Mouse (Mus musculus): ENCODE data around the gene Ugt1a7c. TPM values are rescaled to one million over a fixed set of nuclear protein-coding genes. Genes with fewer than 3 reads are reported as not detected.

Ugt1a7c gene
- polyA plus RNA-seq, 1 experiment from 2014 or later = 1.2 TPM

DNA sequence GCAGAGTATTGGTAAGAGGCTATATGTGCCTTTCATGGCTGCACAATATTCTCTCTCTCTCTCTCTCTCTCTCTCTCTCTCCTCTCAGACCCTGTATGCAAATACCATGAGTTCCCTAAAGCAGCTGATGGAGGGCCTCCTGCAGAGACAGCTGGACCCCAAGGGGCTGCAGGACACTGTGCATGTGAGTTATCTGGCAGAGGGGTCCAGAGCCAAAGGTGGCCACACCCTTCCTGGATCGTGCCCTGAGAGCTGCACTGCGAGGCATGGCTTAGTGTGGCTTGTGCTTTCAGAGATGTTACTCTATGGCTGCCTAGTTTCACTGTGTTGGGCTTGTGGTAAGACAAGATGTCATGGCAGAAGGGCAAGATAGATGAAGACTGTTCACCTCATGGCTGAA, 152.8 kb downstream of the Ugt1a7c start:
- WGBS = 49% methylated on average over 2 of the region's 2 CpGs

DNA sequence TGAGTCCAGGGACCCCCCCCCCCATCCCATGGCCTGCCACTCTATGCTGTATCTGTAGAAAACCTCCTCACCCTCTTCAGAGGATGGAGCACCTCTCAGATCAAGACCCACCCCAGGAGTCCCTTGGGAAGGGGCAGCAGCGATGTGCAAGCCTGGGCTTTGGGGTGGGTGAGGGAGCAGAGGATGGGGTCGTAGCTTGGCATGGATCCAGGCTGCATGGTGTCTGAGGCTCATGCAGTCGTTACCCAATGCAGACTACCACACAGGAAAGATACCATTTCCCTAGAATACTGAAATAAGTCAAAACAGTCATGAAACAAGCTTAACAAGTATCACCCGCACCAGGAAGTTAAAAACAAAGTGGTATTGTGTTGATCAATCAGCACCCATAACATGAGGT, 153.8 kb downstream of the Ugt1a7c start:
- peak; percentile 18; the same call in 1 of the 2 replicates for ATAC-seq
- Histone ChIP-seq H3K9me3 (ENCODE audit: control insufficient read depth, low read length) (peaks cover 92% of the 10 kb centered on the region), H3K4me2 (ENCODE audit: low read length) (no peak overlapping the region), H3K27me3 (replicated peaks; ENCODE audit: control insufficient read depth, insufficient read depth, low read length) (no peaks in the 10 kb centered on the region), H3K9ac (replicated peaks; ENCODE audit: low read depth, low read length) (no peak overlapping the region), H3K4me1 (replicated peaks; ENCODE audit: control insufficient read depth, insufficient read depth, low read length) (no peaks in the 10 kb centered on the region), H3K36me3 (ENCODE audit: control insufficient read depth, insufficient read depth) (no peaks in the 10 kb centered on the region), H3K27ac (ENCODE audit: low read length) (no peak overlapping the region), H3K4me3 (replicated peaks; ENCODE audit: low read length) (no peak overlapping the region)
- 70% methylated on average over 4 of the region's 4 CpGs for WGBS

More for the DNA sequence above, 152.8 kb downstream of the Ugt1a7c start:
- H3K4me2 ChIP-seq (ENCODE audit: low read length) = no peak overlapping the region
- no peak for ATAC-seq
- H3K27ac ChIP-seq (ENCODE audit: low read length) = no peak overlapping the region
- no peaks in the 10 kb centered on the region for H3K4me1 ChIP-seq (replicated peaks; ENCODE audit: control insufficient read depth, insufficient read depth, low read length)
- H3K9ac ChIP-seq (replicated peaks; ENCODE audit: low read depth, low read length) = no peak overlapping the region
- peaks cover 92% of the 10 kb centered on the region for H3K9me3 ChIP-seq (ENCODE audit: control insufficient read depth, low read length)
- no peaks in the 10 kb centered on the region for H3K36me3 ChIP-seq (ENCODE audit: control insufficient read depth, insufficient read depth)
- H3K27me3 ChIP-seq (replicated peaks; ENCODE audit: control insufficient read depth, insufficient read depth, low read length) = no peaks in the 10 kb centered on the region
- no peak overlapping the region for H3K4me3 ChIP-seq (replicated peaks; ENCODE audit: low read length)

GRCm38 (mm10) chr1:88249596-88249995, 154.7 kb downstream of the Ugt1a7c start:
- Histone ChIP-seq H3K4me1 (replicated peaks; ENCODE audit: control insufficient read depth, insufficient read depth, low read length) (no peaks in the 10 kb centered on the region), H3K4me2 (ENCODE audit: low read length) (no peak overlapping the region), H3K27me3 (replicated peaks; ENCODE audit: control insufficient read depth, insufficient read depth, low read length) (no peaks in the 10 kb centered on the region), H3K9me3 (ENCODE audit: control insufficient read depth, low read length) (peaks cover 89% of the 10 kb centered on the region), H3K36me3 (ENCODE audit: control insufficient read depth, insufficient read depth) (no peaks in the 10 kb centered on the region), H3K27ac (ENCODE audit: low read length) (no peak overlapping the region), H3K9ac (replicated peaks; ENCODE audit: low read depth, low read length) (no peak overlapping the region), H3K4me3 (replicated peaks; ENCODE audit: low read length) (no peak overlapping the region)
- 80% methylated on average over 7 of the region's 7 CpGs for WGBS
- ATAC-seq = no peak

- H3K9ac ChIP-seq (replicated peaks; ENCODE audit: low read depth, low read length) = no peak overlapping the region
- peaks cover 89% of the 10 kb centered on the region for H3K9me3 ChIP-seq (ENCODE audit: control insufficient read depth, low read length)
- WGBS = 84% methylated on average over 5 of the region's 5 CpGs
- no peak for ATAC-seq
- H3K4me3 ChIP-seq (replicated peaks; ENCODE audit: low read length) = no peak overlapping the region
- H3K36me3 ChIP-seq (ENCODE audit: control insufficient read depth, insufficient read depth) = no peaks in the 10 kb centered on the region
- no peak overlapping the region for H3K4me2 ChIP-seq (ENCODE audit: low read length)
- H3K27ac ChIP-seq (ENCODE audit: low read length) = no peak overlapping the region
- no peaks in the 10 kb centered on the region for H3K27me3 ChIP-seq (replicated peaks; ENCODE audit: control insufficient read depth, insufficient read depth, low read length)
- H3K4me1 ChIP-seq (replicated peaks; ENCODE audit: control insufficient read depth, insufficient read depth, low read length) = no peaks in the 10 kb centered on the region
These were observed 155.2 kb downstream of the Ugt1a7c start for GRCm38 (mm10) chr1:88250023-88250422.

DNA sequence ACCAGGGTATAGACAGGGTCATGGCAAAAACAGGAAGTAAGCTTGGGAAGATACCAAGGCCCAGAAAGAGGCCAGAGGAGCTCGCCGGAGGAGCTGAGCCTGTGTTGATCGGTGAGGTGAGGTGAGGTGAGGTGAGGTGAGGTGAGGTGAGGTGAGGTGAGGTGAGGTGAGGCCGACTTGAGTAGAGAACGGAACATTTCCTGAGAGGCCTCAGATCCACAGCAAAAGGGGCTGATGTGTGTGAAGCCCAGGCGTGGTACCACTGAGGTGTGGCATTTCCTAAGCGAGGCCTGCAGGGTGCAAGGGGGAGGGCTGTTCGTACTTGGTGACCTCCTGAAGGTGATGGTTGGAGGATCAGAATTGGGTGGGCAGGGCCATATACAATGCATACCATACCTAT, 158.2 kb downstream of the Ugt1a7c start:
- Histone ChIP-seq H3K27ac (ENCODE audit: low read length) (no peak overlapping the region), H3K9ac (replicated peaks; ENCODE audit: low read depth, low read length) (no peak overlapping the region), H3K36me3 (ENCODE audit: control insufficient read depth, insufficient read depth) (no peaks in the 10 kb centered on the region), H3K4me2 (ENCODE audit: low read length) (no peak overlapping the region), H3K4me1 (replicated peaks; ENCODE audit: control insufficient read depth, insufficient read depth, low read length) (no peaks in the 10 kb centered on the region), H3K9me3 (ENCODE audit: control insufficient read depth, low read length) (peaks cover 77% of the 10 kb centered on the region), H3K27me3 (replicated peaks; ENCODE audit: control insufficient read depth, insufficient read depth, low read length) (no peaks in the 10 kb centered on the region), H3K4me3 (replicated peaks; ENCODE audit: low read length) (no peak overlapping the region)
- no peak for ATAC-seq
- 75% methylated on average over 8 of the region's 8 CpGs for WGBS

- Histone ChIP-seq H3K4me1 (replicated peaks; ENCODE audit: control insufficient read depth, insufficient read depth, low read length) (no peaks in the 10 kb centered on the region), H3K9me3 (ENCODE audit: control insufficient read depth, low read length) (peaks cover 72% of the 10 kb centered on the region), H3K27me3 (replicated peaks; ENCODE audit: control insufficient read depth, insufficient read depth, low read length) (no peaks in the 10 kb centered on the region), H3K4me2 (ENCODE audit: low read length) (no peak overlapping the region), H3K27ac (ENCODE audit: low read length) (no peak overlapping the region), H3K4me3 (replicated peaks; ENCODE audit: low read length) (no peak overlapping the region), H3K36me3 (ENCODE audit: control insufficient read depth, insufficient read depth) (no peaks in the 10 kb centered on the region), H3K9ac (replicated peaks; ENCODE audit: low read depth, low read length) (no peak overlapping the region)
- WGBS = 71% methylated on average over 6 of the region's 6 CpGs
- ATAC-seq = no peak
These were observed 158.7 kb downstream of the Ugt1a7c start for GRCm38 (mm10) chr1:88253540-88253939.

DNA sequence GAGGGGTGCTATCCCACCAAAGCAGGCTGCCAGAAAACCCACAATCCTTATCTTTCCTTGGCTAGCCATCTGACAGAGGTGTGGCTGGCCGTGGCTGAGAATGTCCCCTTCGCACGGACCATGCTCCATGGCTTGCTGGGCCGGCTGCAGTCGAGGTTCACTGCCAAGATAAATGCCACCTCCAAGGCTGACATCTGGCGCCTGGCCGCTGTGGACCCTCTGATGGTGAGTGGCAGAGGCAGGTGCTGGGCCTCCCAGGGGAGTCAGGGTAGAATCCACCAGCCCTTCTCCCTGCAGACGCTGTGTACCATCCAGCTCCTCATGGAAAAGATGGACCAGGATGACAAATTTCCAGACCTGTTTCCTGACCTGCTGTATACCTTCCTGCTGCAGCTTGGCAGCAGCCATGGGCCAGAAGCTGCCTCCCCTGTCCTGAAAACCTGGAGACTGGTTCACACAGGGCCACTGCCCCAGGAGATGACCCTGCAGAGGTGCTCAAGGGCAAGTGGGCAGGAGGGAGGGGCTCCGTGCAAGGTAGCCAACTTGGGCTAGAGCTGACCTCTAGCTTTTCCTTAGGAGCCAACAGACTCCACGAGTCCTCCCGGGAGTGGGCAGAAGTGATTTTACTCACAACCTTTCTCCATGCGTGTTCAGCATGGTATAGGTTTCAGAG, 160.1 kb downstream of the Ugt1a7c start:
- ATAC-seq = no peak
- no peak overlapping the region for H3K27ac ChIP-seq (ENCODE audit: low read length)
- H3K4me3 ChIP-seq (replicated peaks; ENCODE audit: low read length) = no peak overlapping the region
- H3K9ac ChIP-seq (replicated peaks; ENCODE audit: low read depth, low read length) = no peak overlapping the region
- H3K36me3 ChIP-seq (ENCODE audit: control insufficient read depth, insufficient read depth) = peaks cover under 1% of the 10 kb centered on the region
- H3K27me3 ChIP-seq (replicated peaks; ENCODE audit: control insufficient read depth, insufficient read depth, low read length) = no peaks in the 10 kb centered on the region
- no peak overlapping the region for H3K4me2 ChIP-seq (ENCODE audit: low read length)
- WGBS = 89% methylated on average over 12 of the region's 12 CpGs
- no peaks in the 10 kb centered on the region for H3K4me1 ChIP-seq (replicated peaks; ENCODE audit: control insufficient read depth, insufficient read depth, low read length)
- peaks cover 59% of the 10 kb centered on the region for H3K9me3 ChIP-seq (ENCODE audit: control insufficient read depth, low read length)

DNA sequence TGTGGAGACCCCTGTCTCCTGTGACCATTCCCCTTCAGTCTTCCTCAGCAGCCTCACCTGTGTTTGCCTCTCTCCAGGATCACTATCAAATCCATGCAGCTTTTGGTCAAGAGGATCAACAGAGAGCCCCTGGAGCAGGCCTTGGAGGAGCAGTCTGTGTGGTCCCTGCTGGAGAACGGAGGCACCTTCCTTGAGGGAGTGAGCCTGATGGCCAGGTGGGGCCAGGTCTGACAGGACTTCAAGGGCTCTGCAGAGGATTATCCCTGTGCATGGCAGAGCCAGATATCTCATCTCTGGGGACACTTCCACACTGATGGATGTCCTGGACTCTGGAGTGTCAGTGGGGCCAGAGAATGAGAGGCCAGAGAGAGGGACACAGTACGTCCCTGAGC, 160.6 kb downstream of the Ugt1a7c start:
- no peaks in the 10 kb centered on the region for H3K27me3 ChIP-seq (replicated peaks; ENCODE audit: control insufficient read depth, insufficient read depth, low read length)
- no peaks in the 10 kb centered on the region for H3K4me1 ChIP-seq (replicated peaks; ENCODE audit: control insufficient read depth, insufficient read depth, low read length)
- no peak overlapping the region for H3K9ac ChIP-seq (replicated peaks; ENCODE audit: low read depth, low read length)
- ATAC-seq = no peak
- 58% methylated on average over 2 of the region's 2 CpGs for WGBS
- peaks cover 6% of the 10 kb centered on the region for H3K36me3 ChIP-seq (ENCODE audit: control insufficient read depth, insufficient read depth)
- no peak overlapping the region for H3K27ac ChIP-seq (ENCODE audit: low read length)
- H3K4me2 ChIP-seq (ENCODE audit: low read length) = no peak overlapping the region
- no peak overlapping the region for H3K4me3 ChIP-seq (replicated peaks; ENCODE audit: low read length)
- peaks cover 53% of the 10 kb centered on the region for H3K9me3 ChIP-seq (ENCODE audit: control insufficient read depth, low read length)

DNA sequence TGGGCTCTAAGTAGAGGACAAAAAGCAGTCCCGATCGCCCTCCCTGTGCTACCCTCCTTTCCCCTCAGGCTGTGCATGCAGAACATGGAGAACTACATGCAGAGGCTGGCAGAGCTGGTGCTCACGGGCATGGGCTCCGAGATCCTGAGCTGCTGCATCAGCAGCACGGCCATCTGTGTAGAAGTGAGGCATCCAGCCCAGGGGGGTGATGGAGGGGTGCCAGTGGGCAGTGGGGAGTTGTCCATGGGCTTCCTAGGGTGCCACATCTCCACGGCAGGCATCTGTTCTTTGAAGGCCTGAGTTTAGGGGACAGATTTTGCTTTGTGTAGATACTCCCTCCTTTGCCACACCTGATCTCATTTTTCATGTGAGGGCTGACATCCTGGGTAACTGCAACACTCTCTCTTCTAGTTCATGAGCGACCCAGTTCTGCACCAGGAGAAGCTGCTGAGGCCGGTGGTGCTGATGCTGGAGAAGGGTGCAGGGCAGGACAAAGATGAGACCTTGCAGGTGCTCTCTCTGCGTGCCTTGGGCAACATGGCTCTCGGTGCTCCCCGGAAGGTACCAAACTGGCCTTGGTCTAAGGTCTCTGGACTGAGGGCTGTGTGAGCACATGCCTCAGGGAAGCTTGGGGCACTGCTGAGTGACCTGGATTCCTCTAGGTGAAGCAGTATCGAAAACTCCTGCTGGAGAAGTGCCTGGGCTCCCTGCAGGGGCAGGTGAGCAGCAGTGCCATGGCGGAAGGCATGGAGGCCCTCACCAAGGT, 161.3 kb downstream of the Ugt1a7c start:
- H3K36me3 ChIP-seq (ENCODE audit: control insufficient read depth, insufficient read depth) = peaks cover 8% of the 10 kb centered on the region
- peaks cover 46% of the 10 kb centered on the region for H3K9me3 ChIP-seq (ENCODE audit: control insufficient read depth, low read length)
- no peaks in the 10 kb centered on the region for H3K4me1 ChIP-seq (replicated peaks; ENCODE audit: control insufficient read depth, insufficient read depth, low read length)
- H3K4me2 ChIP-seq (ENCODE audit: low read length) = no peak overlapping the region
- H3K27ac ChIP-seq (ENCODE audit: low read length) = no peak overlapping the region
- H3K27me3 ChIP-seq (replicated peaks; ENCODE audit: control insufficient read depth, insufficient read depth, low read length) = no peaks in the 10 kb centered on the region
- H3K9ac ChIP-seq (replicated peaks; ENCODE audit: low read depth, low read length) = no peak overlapping the region
- no peak for ATAC-seq
- no peak overlapping the region for H3K4me3 ChIP-seq (replicated peaks; ENCODE audit: low read length)
- 80% methylated on average over 13 of the region's 13 CpGs for WGBS
